Mouse (Mus musculus): ENCODE results near the gene Rhox3g. TPM values are rescaled to one million over a fixed set of nuclear protein-coding genes. Genes with fewer than 3 reads are reported as not detected.

Rhox3g gene
- polyA plus RNA-seq (2015; fragmentation: Nextera tagmentation; extraction: Ambion mirVana), result not detected in 2 replicates

DNA sequence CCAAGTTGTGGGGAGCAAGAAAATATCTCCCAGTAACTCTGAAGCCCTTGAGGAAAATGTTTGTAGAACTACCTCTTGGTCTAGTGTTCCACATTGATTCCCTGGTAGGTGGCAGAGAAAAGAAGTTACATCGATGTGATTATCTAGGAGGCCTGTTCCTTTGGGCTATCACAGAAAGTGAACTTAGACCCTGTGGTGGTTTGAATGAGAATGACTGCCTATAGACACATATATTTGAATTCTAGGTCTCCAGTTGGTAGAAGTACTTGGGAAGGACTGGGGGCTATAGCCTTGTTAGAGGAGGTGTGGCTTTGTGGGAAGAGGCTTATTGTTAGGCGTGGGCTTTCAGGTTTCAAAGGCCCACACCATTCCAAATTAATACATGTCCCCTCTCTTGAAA is at the start of gene Rhox3g:
Gene Rhox3g (minus strand): TSS at position 101 of the 400 bp plus-strand sequence.

DNA sequence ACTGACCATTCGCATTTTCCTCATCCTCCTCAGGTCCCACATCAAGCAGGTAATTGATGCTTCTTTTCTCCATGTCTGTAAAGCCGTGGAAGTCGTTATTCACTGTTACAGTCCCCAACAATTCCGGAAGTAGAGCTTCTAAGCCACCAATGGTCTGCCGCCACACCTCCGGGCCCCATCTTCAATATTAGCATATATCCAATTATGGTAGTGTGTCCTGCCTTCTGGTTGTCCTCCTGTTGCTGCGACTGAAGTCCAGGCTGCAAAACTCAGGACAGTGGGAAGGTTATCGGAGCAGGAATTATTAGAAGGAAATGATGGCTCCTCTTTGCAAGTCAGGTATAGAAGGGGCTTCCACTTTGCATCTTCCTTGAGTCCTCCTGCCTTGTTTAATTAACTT is 44.8 kb upstream of the Rhox3g start, which contains the start of gene Rhox2h:
Gene Rhox2h (minus strand): TSS at position 101 of the 400 bp plus-strand sequence.

DNA sequence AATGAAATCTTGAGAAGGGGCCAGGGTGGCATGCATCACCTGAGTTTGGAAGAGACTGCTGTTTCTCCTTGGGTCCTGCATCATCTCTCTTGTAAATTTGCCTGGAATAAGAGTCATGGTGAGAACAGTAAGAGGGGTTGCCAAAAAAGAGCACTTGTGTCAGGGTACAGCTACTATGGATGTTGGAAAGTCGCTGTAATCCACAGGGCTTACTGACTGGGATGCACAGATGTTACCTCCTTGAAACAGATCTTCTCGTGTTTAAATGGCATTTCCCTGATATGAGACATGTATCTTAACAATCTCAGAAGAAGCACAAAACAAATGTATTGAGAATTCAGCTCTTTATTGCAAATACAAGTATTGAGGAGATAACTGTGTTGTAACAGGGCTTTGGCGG is 40.3 kb upstream of the Rhox3g start, which contains the start of gene Rhox3h:
Gene Rhox3h (minus strand): TSS at position 101 of the 400 bp plus-strand sequence.

DNA sequence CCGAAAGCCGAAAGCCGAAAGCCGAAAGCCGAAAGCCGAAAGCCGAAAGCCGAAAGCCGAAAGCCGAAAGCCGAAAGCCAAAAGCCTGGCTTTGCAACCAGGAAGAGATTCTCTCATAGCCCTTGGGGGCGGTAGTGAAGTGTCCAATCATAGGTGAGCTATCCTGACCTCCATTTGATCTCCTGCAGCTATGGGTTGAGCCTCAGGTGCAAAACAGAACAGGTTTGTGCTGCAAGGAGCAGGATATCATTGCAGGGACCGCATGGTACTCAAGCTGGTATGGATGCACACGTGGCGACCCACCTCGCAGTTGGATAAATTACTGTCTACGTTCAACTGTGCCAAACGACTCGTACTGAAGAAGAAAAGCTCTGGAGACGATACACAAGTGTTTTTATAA is 22.8 kb upstream of the Rhox3g start, which contains the start of gene Rhox4g:
Gene Rhox4g (minus strand): TSS at position 101 of the 400 bp plus-strand sequence.

DNA sequence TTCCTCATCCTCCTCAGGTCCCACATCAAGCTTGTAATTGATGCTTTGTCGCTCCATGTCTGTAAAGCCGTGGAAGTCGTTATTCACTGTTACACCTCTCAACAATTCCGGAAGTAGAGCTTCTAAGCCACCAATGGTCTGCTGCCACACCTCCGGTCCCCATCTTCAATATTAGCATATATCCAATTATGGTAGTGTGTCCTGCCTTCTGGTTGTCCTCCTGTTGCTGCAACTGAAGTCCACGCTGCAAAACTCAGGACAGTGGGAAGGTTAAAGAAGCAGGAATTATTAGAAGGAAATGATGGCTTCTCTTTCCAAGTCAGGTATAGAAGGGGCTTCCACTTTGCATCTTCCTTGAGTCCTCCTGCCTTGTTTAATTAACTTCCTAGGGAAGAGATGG is 15.0 kb upstream of the Rhox3g start, which contains the start of gene Rhox2g:
Gene Rhox2g (minus strand): TSS at position 101 of the 400 bp plus-strand sequence.

DNA sequence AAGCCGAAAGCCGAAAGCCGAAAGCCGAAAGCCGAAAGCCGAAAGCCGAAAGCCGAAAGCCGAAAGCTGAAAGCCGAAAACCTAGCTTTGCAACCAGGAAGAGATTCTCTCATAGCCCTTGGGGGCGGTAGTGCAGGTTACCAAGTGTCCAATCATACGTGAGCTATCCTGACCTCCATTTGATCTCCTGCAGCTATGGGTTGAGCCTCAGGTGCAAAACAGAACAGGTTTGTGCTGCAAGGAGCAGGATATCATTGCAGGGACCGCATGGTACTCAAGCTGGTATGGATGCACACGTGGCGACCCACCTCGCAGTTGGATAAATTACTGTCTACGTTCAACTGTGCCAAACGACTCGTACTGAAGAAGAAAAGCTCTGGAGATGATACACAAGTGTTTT is 20.8 kb downstream of the Rhox3g start, which contains the start of gene Rhox4f:
Gene Rhox4f (minus strand): TSS at position 101 of the 400 bp plus-strand sequence.

DNA sequence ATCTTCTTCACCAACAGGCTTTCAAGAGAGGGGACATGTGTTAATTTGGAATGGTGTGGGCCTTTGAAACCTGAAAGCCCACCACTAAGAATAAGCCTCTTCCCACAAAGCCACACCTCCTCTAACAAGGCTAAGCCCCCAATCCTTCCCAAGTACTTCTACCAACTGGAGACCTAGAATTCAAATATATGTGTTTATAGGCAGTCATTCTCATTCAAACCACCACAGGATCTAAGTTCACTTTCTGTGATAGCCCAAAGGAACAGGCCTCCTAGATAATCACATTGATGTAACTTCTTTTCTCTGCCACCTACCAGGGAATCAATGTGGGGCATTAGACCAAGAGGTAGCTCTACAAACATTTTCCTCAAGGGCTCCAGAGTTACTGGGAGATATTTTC is 47.7 kb downstream of the Rhox3g start, which contains the start of gene Rhox3f:
Gene Rhox3f (plus strand): TSS at position 301 of the 400 bp plus-strand sequence.

Other genes starting within 250 kb of the Rhox3g start
- gene Rhox3a2, start 248.6 kb downstream of the Rhox3g start, polyA plus RNA-seq (2015; fragmentation: Nextera tagmentation; extraction: Ambion mirVana), result not detected in 2 replicates
- not detected in 2 replicates for gene Rhox4a2, start 237.8 kb downstream of the Rhox3g start, polyA plus RNA-seq (2015; fragmentation: Nextera tagmentation; extraction: Ambion mirVana)
- gene Rhox2b, start 216.5 kb downstream of the Rhox3g start, polyA plus RNA-seq (2015; fragmentation: Nextera tagmentation; extraction: Ambion mirVana), result not detected in 2 replicates
- gene Rhox4b, start 196.1 kb downstream of the Rhox3g start, polyA plus RNA-seq (2015; fragmentation: Nextera tagmentation; extraction: Ambion mirVana), result not detected in 2 replicates
- gene Rhox2c, start 174.9 kb downstream of the Rhox3g start, polyA plus RNA-seq (2015; fragmentation: Nextera tagmentation; extraction: Ambion mirVana), result not detected in 2 replicates
- not detected in 2 replicates for gene Rhox3c, start 170.0 kb downstream of the Rhox3g start, polyA plus RNA-seq (2015; fragmentation: Nextera tagmentation; extraction: Ambion mirVana)
- not detected in 2 replicates for gene Rhox4c, start 148.3 kb downstream of the Rhox3g start, polyA plus RNA-seq (2015; fragmentation: Nextera tagmentation; extraction: Ambion mirVana)
- not detected in 2 replicates for gene Rhox2d, start 135.2 kb downstream of the Rhox3g start, polyA plus RNA-seq (2015; fragmentation: Nextera tagmentation; extraction: Ambion mirVana)
- gene Rhox4d, start 114.3 kb downstream of the Rhox3g start, polyA plus RNA-seq (2015; fragmentation: Nextera tagmentation; extraction: Ambion mirVana), result not detected in 2 replicates
- not detected in 2 replicates for gene Rhox2e, start 98.2 kb downstream of the Rhox3g start, polyA plus RNA-seq (2015; fragmentation: Nextera tagmentation; extraction: Ambion mirVana)
- not detected in 2 replicates for gene Rhox3e, start 86.6 kb downstream of the Rhox3g start, polyA plus RNA-seq (2015; fragmentation: Nextera tagmentation; extraction: Ambion mirVana)
- gene Rhox4e, start 71.2 kb downstream of the Rhox3g start, polyA plus RNA-seq (2015; fragmentation: Nextera tagmentation; extraction: Ambion mirVana), result not detected in 2 replicates
- gene Rhox2f, start 57.2 kb downstream of the Rhox3g start, polyA plus RNA-seq (2015; fragmentation: Nextera tagmentation; extraction: Ambion mirVana), result not detected in 2 replicates
- gene Rhox3f, start 47.6 kb downstream of the Rhox3g start, polyA plus RNA-seq (2015; fragmentation: Nextera tagmentation; extraction: Ambion mirVana), result not detected in 2 replicates
- not detected in 2 replicates for gene Rhox4f, start 20.9 kb downstream of the Rhox3g start, polyA plus RNA-seq (2015; fragmentation: Nextera tagmentation; extraction: Ambion mirVana)
- not detected in 2 replicates for gene Rhox2g, start 14.9 kb upstream of the Rhox3g start, polyA plus RNA-seq (2015; fragmentation: Nextera tagmentation; extraction: Ambion mirVana)
- not detected in 2 replicates for gene Rhox4g, start 22.7 kb upstream of the Rhox3g start, polyA plus RNA-seq (2015; fragmentation: Nextera tagmentation; extraction: Ambion mirVana)
- not detected in 2 replicates for gene Rhox3h, start 40.2 kb upstream of the Rhox3g start, polyA plus RNA-seq (2015; fragmentation: Nextera tagmentation; extraction: Ambion mirVana)
- gene Rhox2h, start 44.7 kb upstream of the Rhox3g start, polyA plus RNA-seq (2015; fragmentation: Nextera tagmentation; extraction: Ambion mirVana), result not detected in 2 replicates
- gene Rhox5, start 176.2 kb upstream of the Rhox3g start, polyA plus RNA-seq (2015; fragmentation: Nextera tagmentation; extraction: Ambion mirVana), result 0.39 TPM in 1 of 2 replicates, not detected in the other
- 0.18 TPM in 1 of 2 replicates, not detected in the other for gene Rhox6, start 198.3 kb upstream of the Rhox3g start, polyA plus RNA-seq (2015; fragmentation: Nextera tagmentation; extraction: Ambion mirVana)
- gene Rhox7a, start 203.1 kb upstream of the Rhox3g start, polyA plus RNA-seq (2015; fragmentation: Nextera tagmentation; extraction: Ambion mirVana), result not detected in 2 replicates